Mouse (Mus musculus): ENCODE results near the gene Ccp110.

DNA sequence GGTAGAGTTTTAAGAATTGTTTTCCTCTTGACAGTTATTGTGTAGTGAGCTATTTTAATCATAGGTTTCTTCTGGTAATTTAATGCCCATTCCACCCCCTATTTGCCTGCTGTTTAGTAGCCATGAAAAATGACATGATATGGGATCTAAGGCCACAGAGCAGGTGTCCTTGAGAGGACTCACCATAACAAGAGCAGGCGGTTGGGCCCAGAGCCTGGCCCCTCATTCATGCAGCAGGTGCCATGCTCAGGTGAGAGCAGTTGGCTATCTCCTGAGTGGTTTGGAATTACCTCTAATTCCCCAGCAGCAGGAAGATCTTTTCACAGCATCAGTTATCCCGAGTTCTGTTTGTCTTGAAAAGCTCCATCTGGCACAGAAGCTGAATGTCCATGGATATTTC lies 13.1 kb downstream of the Ccp110 start:
- no peak for TF ChIP-seq CTCF (IDR thresholded peaks at IDR 0.05; ENCODE audit: control insufficient read depth, insufficient read depth, insufficient read length)
- TF ChIP-seq MAX (IDR thresholded peaks at IDR 0.05), result no peak
- no peak for TF ChIP-seq USF1 (IDR thresholded peaks at IDR 0.05; ENCODE audit: low read depth)
- no peak for TF ChIP-seq MYOD1 (IDR thresholded peaks at IDR 0.05; ENCODE audit: control insufficient read depth, insufficient read length, low read depth)
- TF ChIP-seq CEBPB (IDR thresholded peaks at IDR 0.05; ENCODE audit: low read depth), result no peak
- TF ChIP-seq FOSL1 (IDR thresholded peaks at IDR 0.05; ENCODE audit: insufficient read depth, low read length, poor library complexity, severe bottlenecking), result no peak

Data from C2C12 (cell line).